In the genomic region with DNA sequence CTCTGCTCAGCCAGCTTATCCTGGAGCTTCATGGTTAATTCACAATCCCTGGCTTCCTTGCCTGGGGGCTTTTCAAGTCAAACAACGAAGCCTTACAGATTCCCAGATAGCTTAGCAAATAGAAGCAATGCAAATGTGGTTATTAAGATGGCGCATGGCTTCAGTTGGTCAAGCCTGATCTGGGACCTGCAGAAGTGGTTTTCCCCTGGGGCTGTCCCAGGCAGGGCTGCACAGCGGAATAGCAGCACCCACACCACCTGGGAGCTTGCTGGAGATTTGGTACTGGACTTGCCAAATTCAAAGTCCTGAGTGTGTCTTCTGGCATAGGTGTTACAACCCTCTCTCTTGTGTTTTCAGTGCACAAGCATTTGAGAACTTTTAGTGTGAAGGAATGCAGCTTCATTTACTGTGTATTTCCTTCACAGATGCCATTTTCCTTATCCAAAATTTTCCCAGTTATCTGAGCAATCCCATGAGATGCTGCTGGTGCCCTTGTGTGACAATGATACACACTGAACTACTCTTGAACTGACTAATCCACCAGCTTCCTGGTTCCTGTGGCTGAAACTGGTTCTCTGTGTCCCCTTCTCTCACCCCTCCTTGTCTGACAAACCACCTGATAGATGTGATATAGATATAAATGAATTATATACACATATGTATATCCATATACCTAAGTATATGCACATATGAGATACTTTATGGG, we compare ENCODE assay signal across 16 mouse cellular contexts.
"Had no signal": no experiment of that assay in that cellular context is flagged by ENCODE, and none has a peak within 500 bp of the region (broad histone marks: within the 10 kb centered on the region; RNA-seq: fewer than 3 reads in every experiment).

No protein-coding gene starts in this region.

- H3K27ac ChIP-seq: neural tube, embryonic 13.5 days; neural tube, embryonic 15.5 days; stomach, embryonic 15.5 days; stomach, postnatal 0 days had no signal

- H3K36me3 ChIP-seq: neural tube, embryonic 13.5 days; neural tube, embryonic 15.5 days; stomach, embryonic 15.5 days had no signal

- H3K4me1 ChIP-seq: neural tube, embryonic 13.5 days; neural tube, embryonic 15.5 days; stomach, embryonic 15.5 days had no signal

- H3K4me2 ChIP-seq: neural tube, embryonic 13.5 days; neural tube, embryonic 15.5 days; stomach, embryonic 15.5 days had no signal

- H3K27me3 ChIP-seq: neural tube, embryonic 13.5 days; neural tube, embryonic 15.5 days; stomach, embryonic 15.5 days had no signal

- H3K4me3 ChIP-seq: neural tube, embryonic 13.5 days; neural tube, embryonic 15.5 days; stomach, embryonic 15.5 days had no signal

- H3K9ac ChIP-seq: neural tube, embryonic 13.5 days; neural tube, embryonic 15.5 days; stomach, embryonic 15.5 days had no signal

- H3K9me3 ChIP-seq: neural tube, embryonic 13.5 days; neural tube, embryonic 15.5 days; stomach, embryonic 15.5 days had no signal

- DNase-seq: retina, postnatal 1 day; right cerebral cortex, adult 18-20 months; right cerebral cortex, postnatal 14 days; right cerebral cortex, postnatal 25 days; right cerebral cortex, postnatal 4 days; spleen, adult 18-20 months; thymus, adult 18-20 months; thymus, adult 2 months; thymus, postnatal 14 days; thymus, postnatal 25 days; thymus, postnatal 36 days; thymus, postnatal 4 days had no signal
